Mouse (Mus musculus): Measurements from ENCODE around the gene Ddx4.
A peak's percentile ranks its signal among the peaks of the same experiment; 100 is the strongest.

Ddx4 gene

GRCm38 (mm10) chr13:112652205-112652604 is at the start of gene Ddx4:
TSS of gene Ddx4 (minus strand) at chr13:112652475.
- no peak for DNase-seq (ENCODE audit: low read depth)

GRCm38 (mm10) chr13:112701256-112701655 is 49.0 kb upstream of the Ddx4 start:
- DNase-seq (ENCODE audit: low read depth), result no peak

GRCm38 (mm10) chr13:112695526-112696240 is 43.4 kb upstream of the Ddx4 start:
- peak; percentile 12 for DNase-seq (ENCODE audit: low read depth)

GRCm38 (mm10) chr13:112692870-112693553 is 40.7 kb upstream of the Ddx4 start:
- no peak for DNase-seq (ENCODE audit: low read depth)

GRCm38 (mm10) chr13:112686155-112686554 is 33.9 kb upstream of the Ddx4 start:
- DNase-seq (ENCODE audit: low read depth), result no peak

- DNase-seq (ENCODE audit: low read depth), result no peak
Observed at GRCm38 (mm10) chr13:112683970-112684369, 31.7 kb upstream of the Ddx4 start.

- no peak for DNase-seq (ENCODE audit: low read depth)
Observed at GRCm38 (mm10) chr13:112683312-112683711, 31.0 kb upstream of the Ddx4 start.

- DNase-seq (ENCODE audit: low read depth), result no peak
Observed at GRCm38 (mm10) chr13:112678154-112678553, 25.9 kb upstream of the Ddx4 start.

GRCm38 (mm10) chr13:112673899-112674447 is 21.7 kb upstream of the Ddx4 start:
- DNase-seq (ENCODE audit: low read depth), result peak; percentile 74

GRCm38 (mm10) chr13:112672797-112673196 is 20.5 kb upstream of the Ddx4 start:
- no peak for DNase-seq (ENCODE audit: low read depth)

- no peak for DNase-seq (ENCODE audit: low read depth)
Observed at GRCm38 (mm10) chr13:112671708-112672107, 19.4 kb upstream of the Ddx4 start.

GRCm38 (mm10) chr13:112667215-112667614 is 14.9 kb upstream of the Ddx4 start:
- no peak for DNase-seq (ENCODE audit: low read depth)

- DNase-seq (ENCODE audit: low read depth), result no peak
Observed at GRCm38 (mm10) chr13:112666433-112667024, 14.3 kb upstream of the Ddx4 start.

GRCm38 (mm10) chr13:112661687-112662086 is 9.4 kb upstream of the Ddx4 start:
- DNase-seq (ENCODE audit: low read depth), result no peak

- DNase-seq (ENCODE audit: low read depth), result peak; percentile 93
Observed at GRCm38 (mm10) chr13:112660574-112661381, 8.5 kb upstream of the Ddx4 start, which contains the start of gene Slc38a9. TSS of gene Slc38a9 (plus strand) at chr13:112660751.

GRCm38 (mm10) chr13:112659986-112660573 is 7.8 kb upstream of the Ddx4 start:
- no peak for DNase-seq (ENCODE audit: low read depth)

- DNase-seq (ENCODE audit: low read depth), result no peak
Observed at GRCm38 (mm10) chr13:112651183-112651582, 1.1 kb downstream of the Ddx4 start.

- DNase-seq (ENCODE audit: low read depth), result no peak
Observed at GRCm38 (mm10) chr13:112645529-112646186, 6.6 kb downstream of the Ddx4 start.

- DNase-seq (ENCODE audit: low read depth), result no peak
Observed at GRCm38 (mm10) chr13:112644996-112645395, 7.3 kb downstream of the Ddx4 start.

- no peak for DNase-seq (ENCODE audit: low read depth)
Observed at GRCm38 (mm10) chr13:112642897-112643296, 9.4 kb downstream of the Ddx4 start.

GRCm38 (mm10) chr13:112639111-112639510 is 13.2 kb downstream of the Ddx4 start:
- DNase-seq (ENCODE audit: low read depth), result no peak

All from naive thymus-derived CD4-positive, alpha-beta T cell, adult 2 months (primary cell).